Mouse (Mus musculus) kidney, embryonic 14.5 days (tissue): ENCODE measurements around the gene Zfp595. TPM values are rescaled to one million over a fixed set of nuclear protein-coding genes. Genes with fewer than 3 reads are reported as not detected.
"Not testable (repeated sequence)": the region's sequence is repeated elsewhere in the genome, so short reads cannot be mapped to it uniquely, and the experiment has no call there.

Experiments used
- ATAC-seq: fragments of 200-750 bp; cut with Nextera tagmentation; 2 replicates; pipeline ENCODE4 v1.8.0; 2017; ENCODE audit warnings: moderate number of reproducible peaks, mild to moderate bottlenecking, moderate TSS enrichment, moderate library complexity; ENCODE audit not compliant: low FRiP score, low TSS enrichment
- H3K27ac ChIP-seq: fragments of 300-500 bp; sonication (generic); 2 replicates; pipeline ENCODE4 v1.5.1; 2014; ENCODE audit warnings: low read depth, mild to moderate bottlenecking, low read length, moderate library complexity, mixed read lengths
- H3K27me3 ChIP-seq: fragments of 300-500 bp; sonication (generic); 2 replicates; pipeline ENCODE4 v1.6.1; 2014; ENCODE audit warnings: mild to moderate bottlenecking, low read length; ENCODE audit not compliant: control insufficient read depth, insufficient read depth
- H3K36me3 ChIP-seq: fragments of 300-500 bp; sonication (generic); 2 replicates; pipeline ENCODE4 v1.6.1; 2014; ENCODE audit warnings: low read length, mixed read lengths; ENCODE audit not compliant: control insufficient read depth, insufficient read depth
- H3K4me1 ChIP-seq: fragments of 300-500 bp; sonication (generic); 2 replicates; pipeline ENCODE4 v1.6.1; 2014; ENCODE audit warnings: low read length, mixed read lengths; ENCODE audit not compliant: control insufficient read depth, insufficient read depth
- H3K4me2 ChIP-seq: fragments of 300-500 bp; sonication (generic); replicated peaks from 2 replicates; pipeline ENCODE4 v1.6.1; 2014; ENCODE audit warnings: low read depth, mild to moderate bottlenecking, low read length
- H3K4me3 ChIP-seq: fragments of 300-500 bp; sonication (generic); 2 replicates; pipeline ENCODE4 v1.5.1; 2014; ENCODE audit warnings: mild to moderate bottlenecking, low read length
- H3K9ac ChIP-seq: fragments of 300-500 bp; sonication (generic); 2 replicates; pipeline ENCODE4 v1.6.1; 2014; ENCODE audit warnings: low read depth, mild to moderate bottlenecking, low read length, moderate library complexity
- H3K9me3 ChIP-seq: fragments of 300-500 bp; sonication (generic); 2 replicates; pipeline ENCODE4 v1.6.1; 2016; ENCODE audit warnings: low read length; ENCODE audit not compliant: control insufficient read depth
- WGBS: fragments of 180-500 bp; shearing (Covaris S2); extraction: QIAGEN DNeasy Blood & Tissue Kit; methylation state at CpG from one replicate; pipeline ENCODE4 v1.1.7; 2014; 5-methylcytosine and 5-hydroxymethylcytosine counted together
- polyA plus RNA-seq: library from polyadenylated mRNA; unstranded; fragments of >200 nt; fragmentation: Nextera tagmentation; extraction: Ambion mirVana; gene quantifications from 2 replicates; pipeline ENCODE4 v1.2.1, GENCODE M21; 2014

Zfp595 gene
- polyA plus RNA-seq, 1 experiment from 2014 or later: 2.7 TPM

DNA sequence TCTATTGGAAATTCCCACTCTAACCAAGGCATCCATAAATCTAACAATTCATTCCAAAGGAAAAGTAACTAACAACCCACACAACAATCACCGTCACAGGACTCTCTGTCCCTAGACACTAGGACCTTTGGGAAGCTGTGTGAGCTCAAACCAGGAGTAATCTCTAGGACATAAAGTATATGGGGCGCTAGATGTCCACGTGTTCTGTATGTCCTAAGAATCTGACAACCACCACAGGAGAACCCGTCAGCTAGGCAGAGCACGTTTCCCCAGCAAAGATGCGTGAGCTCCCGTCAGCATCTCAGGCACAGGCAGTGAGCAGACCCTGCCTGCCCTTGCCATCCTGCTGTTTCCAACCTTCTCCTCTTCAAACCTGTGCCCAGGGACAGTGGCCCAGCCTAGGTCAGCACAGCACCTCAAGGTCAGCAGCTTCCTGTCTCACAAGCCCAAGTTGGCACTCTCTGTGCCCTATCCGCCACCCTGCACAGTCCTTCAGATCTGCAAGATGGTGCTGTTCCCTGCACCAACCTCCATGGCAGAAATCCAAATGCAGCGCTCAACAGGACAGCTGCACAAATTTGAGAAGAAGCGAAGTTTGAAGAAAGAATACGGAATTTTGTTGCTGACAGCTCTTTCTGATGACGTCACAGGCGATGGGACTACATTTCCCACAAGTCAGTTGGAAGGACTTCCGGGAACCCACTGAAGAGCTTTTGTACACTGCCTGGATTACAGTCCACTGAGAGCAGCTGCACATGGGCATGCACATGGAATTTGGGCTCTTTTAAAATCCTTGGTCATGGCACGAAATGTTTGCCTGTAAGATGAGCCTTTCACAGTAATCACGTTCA is 26.3 kb downstream of the Zfp595 start, which contains the start of gene Zfp457:
Zfp457 (minus strand) TSS at position 664 of the 851 bp plus-strand sequence.
- Histone ChIP-seq H3K4me2 (peak within 1 kb of the TSS; percentile 86), H3K27me3 (no peaks in the 10 kb centered on the region), H3K9ac (peak within 1 kb of the TSS; percentile 73), H3K4me1 (peaks cover 2% of the 10 kb centered on the region; the same call in 1 of the 2 replicates), H3K36me3 (no peaks in the 10 kb centered on the region), H3K4me3 (peak within 1 kb of the TSS; percentile 79), H3K9me3 (no peaks in the 10 kb centered on the region), H3K27ac (no peak within 1 kb of the TSS)
- peak; percentile 99 for ATAC-seq
- 7% methylated on average over 16 of the region's 16 CpGs for WGBS

DNA sequence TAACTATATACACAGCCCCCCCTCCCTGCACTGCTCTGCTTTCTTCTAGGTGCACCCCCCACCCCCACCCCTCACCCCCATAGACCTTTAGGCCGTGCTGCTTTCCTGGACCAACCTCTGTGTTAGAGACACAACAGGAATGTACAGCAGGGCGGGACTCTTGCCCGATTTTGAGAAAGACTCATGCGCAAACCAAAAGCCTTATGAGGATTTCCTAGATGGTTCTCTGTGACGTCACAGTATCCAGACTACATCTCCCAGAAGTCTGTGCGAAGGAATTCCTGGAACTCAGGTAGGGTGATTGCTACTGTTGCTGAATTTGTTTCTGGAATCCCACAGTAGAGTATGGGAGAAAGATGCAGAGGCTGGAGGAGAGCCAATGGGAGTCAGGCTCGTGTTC is 54.1 kb downstream of the Zfp595 start, which contains the start of gene Zfp458:
Zfp458 (minus strand) TSS at position 153 of the 400 bp plus-strand sequence.
- ATAC-seq: peak; percentile 69; the same call in 1 of the 2 replicates
- WGBS: 41% methylated on average over 7 of the region's 7 CpGs

DNA sequence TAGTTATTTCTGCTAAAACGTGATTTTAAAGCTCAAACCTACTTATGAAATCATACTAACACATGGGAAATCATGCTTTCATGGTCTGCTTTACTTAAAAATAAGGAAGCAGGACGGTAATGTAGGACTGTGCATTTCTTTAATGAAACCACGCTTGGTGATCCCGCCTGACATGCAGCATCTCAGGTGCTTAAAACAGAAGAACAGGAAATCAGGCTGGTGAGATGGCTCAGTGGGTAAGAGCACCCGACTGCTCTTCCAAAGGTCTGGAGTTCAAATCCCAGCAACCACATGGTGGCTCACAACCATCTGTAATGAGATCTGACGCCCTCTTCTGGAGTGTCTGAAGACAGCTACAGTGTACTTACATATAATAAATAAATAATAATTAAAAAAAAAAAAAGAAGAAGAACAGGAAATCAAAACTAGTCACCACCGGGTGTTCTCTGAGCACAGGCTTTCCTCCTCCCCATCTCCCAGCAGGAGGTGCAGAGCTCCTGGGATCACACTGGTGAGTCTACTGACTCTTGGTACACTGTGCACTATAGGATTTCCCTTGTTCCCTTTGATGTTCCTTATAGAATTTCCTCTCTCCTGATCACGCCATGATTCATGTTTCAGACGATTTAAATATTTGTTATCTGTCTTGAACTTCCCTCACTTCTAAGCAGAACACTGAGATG is 62.8 kb downstream of the Zfp595 start:
- 46% methylated on average over 8 of the region's 9 CpGs for WGBS
- H3K4me1 ChIP-seq, H3K9me3 ChIP-seq, H3K27ac ChIP-seq, H3K36me3 ChIP-seq, H3K27me3 ChIP-seq: not testable (repeated sequence)
- Histone ChIP-seq H3K4me3 (peak overlapping the region; percentile 75), H3K9ac (peak overlapping the region; percentile 59; the same call in 1 of the 2 replicates), H3K4me2 (peak overlapping the region; percentile 67)
- ATAC-seq: peak; percentile 47; the same call in 1 of the 2 replicates

More for the DNA sequence above, 54.1 kb downstream of the Zfp595 start, which contains the start of gene Zfp458:
- Histone ChIP-seq H3K36me3 (no peaks in the 10 kb centered on the region), H3K9me3 (no peaks in the 10 kb centered on the region), H3K4me2 (no peak within 1 kb of the TSS), H3K27me3 (no peaks in the 10 kb centered on the region), H3K27ac (no peak within 1 kb of the TSS), H3K4me1 (no peaks in the 10 kb centered on the region), H3K4me3 (no peak within 1 kb of the TSS), H3K9ac (no peak within 1 kb of the TSS)

DNA sequence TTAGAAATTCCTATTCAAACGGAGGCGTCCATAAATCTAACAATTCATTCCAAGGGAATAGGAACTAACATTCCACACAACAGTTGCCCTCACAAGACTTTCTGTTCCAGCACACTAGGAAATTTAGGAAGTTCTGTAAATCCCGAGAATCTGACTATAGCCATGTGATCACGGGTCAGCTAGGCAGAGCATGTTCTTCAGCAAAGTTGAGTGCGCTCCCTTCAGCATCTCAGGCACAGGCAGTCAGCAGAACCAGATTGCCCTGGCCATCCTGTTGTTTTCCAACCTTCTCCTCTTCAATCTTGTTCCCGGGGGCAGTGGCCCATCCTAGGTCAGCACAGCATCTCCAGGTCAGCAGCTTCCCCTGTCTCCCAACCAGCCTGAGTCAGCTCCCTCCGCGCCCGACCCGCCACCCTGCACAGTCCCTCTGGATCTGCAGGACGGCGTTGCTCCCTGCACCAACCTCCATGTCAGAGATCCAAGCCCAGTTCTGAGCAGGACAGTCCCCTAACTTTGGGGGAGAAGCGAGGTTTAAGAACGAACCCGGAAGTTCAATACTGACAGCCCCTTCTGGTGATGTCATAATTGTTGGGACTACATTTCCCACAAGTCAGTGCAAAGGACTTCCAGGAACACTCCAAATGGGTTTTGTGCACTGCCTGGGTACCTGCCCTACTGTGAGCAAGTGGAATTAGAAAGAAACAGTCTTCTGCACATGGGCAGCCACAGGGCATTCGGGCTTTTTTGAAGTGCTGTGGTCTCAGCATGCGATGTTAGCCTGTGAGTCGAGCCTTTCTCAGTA is 63.6 kb downstream of the Zfp595 start:
- Histone ChIP-seq H3K27me3 (no peaks in the 10 kb centered on the region), H3K4me3 (peak overlapping the region; percentile 75), H3K36me3 (no peaks in the 10 kb centered on the region), H3K27ac (no peak overlapping the region), H3K9me3 (no peaks in the 10 kb centered on the region; the same call in 1 of the 2 replicates), H3K9ac (peak overlapping the region; percentile 59), H3K4me2 (peak overlapping the region; percentile 67), H3K4me1 (no peaks in the 10 kb centered on the region)
- peak; percentile 99 for ATAC-seq
- WGBS: 9% methylated on average over 18 of the region's 18 CpGs

Other genes with a start within 250 kb of the Zfp595 start
- gene Zfp708, start 234.6 kb downstream of the Zfp595 start, polyA plus RNA-seq: 7.3 and 8.4 TPM in 2 replicates
- 3.3 and 4.6 TPM in 2 replicates for gene Gm28557, start 224.0 kb downstream of the Zfp595 start, polyA plus RNA-seq
- 0.43 and 0.45 TPM in 2 replicates for gene Rslcan18, start 216.3 kb downstream of the Zfp595 start, polyA plus RNA-seq
- gene Zfp759, start 210.9 kb downstream of the Zfp595 start, polyA plus RNA-seq: 1.7 and 2.9 TPM in 2 replicates
- gene Rsl1, start 159.4 kb downstream of the Zfp595 start, polyA plus RNA-seq: 4.7 and 5.6 TPM in 2 replicates
- 1.3 and 2.1 TPM in 2 replicates for gene Zfp455, start 138.1 kb downstream of the Zfp595 start, polyA plus RNA-seq
- gene Zfp458, start 54.1 kb downstream of the Zfp595 start, polyA plus RNA-seq: 2.1 and 3.0 TPM in 2 replicates
- gene Zfp457, start 26.1 kb downstream of the Zfp595 start, polyA plus RNA-seq: 0.73 and 1.5 TPM in 2 replicates
- gene Gm28044, start 28.0 kb upstream of the Zfp595 start, polyA plus RNA-seq: not detected in 2 replicates
- gene Zfp953, start 28.0 kb upstream of the Zfp595 start, polyA plus RNA-seq: 1.4 and 1.6 TPM in 2 replicates
- 0.38 and 0.50 TPM in 2 replicates for gene Gm28041, start 43.2 kb upstream of the Zfp595 start, polyA plus RNA-seq
- gene Zfp456, start 43.2 kb upstream of the Zfp595 start, polyA plus RNA-seq: 1.3 and 2.2 TPM in 2 replicates
- gene Zfp429, start 67.2 kb upstream of the Zfp595 start, polyA plus RNA-seq: 4.3 and 6.0 TPM in 2 replicates
- gene Zfp459, start 88.8 kb upstream of the Zfp595 start, polyA plus RNA-seq: 0.31 and 2.3 TPM in 2 replicates
- gene Zfp874a, start 119.1 kb upstream of the Zfp595 start, polyA plus RNA-seq: 5.6 and 10.4 TPM in 2 replicates
- 2.2 and 2.3 TPM in 2 replicates for gene Zfp874b, start 151.7 kb upstream of the Zfp595 start, polyA plus RNA-seq
- gene Zfp58, start 168.0 kb upstream of the Zfp595 start, polyA plus RNA-seq: 13.5 and 16.7 TPM in 2 replicates
- gene Gm26965, start 193.6 kb upstream of the Zfp595 start, polyA plus RNA-seq: not detected in 2 replicates
- 22.5 and 28.5 TPM in 2 replicates for gene Zfp87, start 193.6 kb upstream of the Zfp595 start, polyA plus RNA-seq
- gene Zfp748, start 221.3 kb upstream of the Zfp595 start, polyA plus RNA-seq: 15.2 and 17.7 TPM in 2 replicates